Mouse (Mus musculus) lung, postnatal 0 days (tissue): ENCODE results near the gene Adcy1. TPM values are rescaled to one million over a fixed set of nuclear protein-coding genes. Genes with fewer than 3 reads are reported as not detected.
A peak's percentile ranks its signal among the peaks of the same experiment; 100 is the strongest.

Source experiments
- ATAC-seq: fragments of 200-750 bp; cut with Nextera tagmentation; 2 replicates; pipeline ENCODE4 v1.8.0; 2017; ENCODE audit warnings: moderate library complexity
- DNase-seq: peaks from one replicate; pipeline ENCODE4 v3.0.0-alpha.2; 2016; ENCODE audit warnings: low spot score
- H3K27ac ChIP-seq: fragments of 300-500 bp; sonication (generic); 2 replicates; pipeline ENCODE4 v1.5.1; 2014; ENCODE audit warnings: antibody characterized with exemption, mild to moderate bottlenecking, low read length, mixed read lengths
- H3K27me3 ChIP-seq: fragments of 300-500 bp; sonication (generic); replicated peaks from 2 replicates; pipeline ENCODE4 v1.6.1; 2014; ENCODE audit warnings: low read length, mixed read lengths; ENCODE audit not compliant: insufficient read depth
- H3K36me3 ChIP-seq: fragments of 300-500 bp; sonication (generic); 2 replicates; pipeline ENCODE4 v1.6.1; 2014; ENCODE audit warnings: low read length, mixed read lengths; ENCODE audit not compliant: insufficient read depth
- H3K4me1 ChIP-seq: fragments of 300-500 bp; sonication (generic); 2 replicates; pipeline ENCODE4 v1.6.1; 2014; ENCODE audit warnings: antibody characterized with exemption, low read depth, low read length, mixed read lengths; ENCODE audit not compliant: insufficient read depth
- H3K4me2 ChIP-seq: fragments of 300-500 bp; sonication (generic); replicated peaks from 2 replicates; pipeline ENCODE4 v1.6.1; 2014; ENCODE audit warnings: low read depth, mild to moderate bottlenecking, low read length, moderate library complexity, mixed read lengths
- H3K4me3 ChIP-seq: fragments of 300-500 bp; sonication (generic); 2 replicates; pipeline ENCODE4 v1.5.1; 2014; ENCODE audit warnings: low read depth, low read length
- H3K9ac ChIP-seq: fragments of 300-500 bp; sonication (generic); replicated peaks from 2 replicates; pipeline ENCODE4 v1.6.1; 2014; ENCODE audit warnings: low read depth, mild to moderate bottlenecking
- H3K9me3 ChIP-seq: fragments of 300-500 bp; sonication (generic); 2 replicates; pipeline ENCODE4 v1.6.1; 2016; ENCODE audit warnings: low read length, mixed read lengths
- CTCF ChIP-seq: IDR thresholded peaks from 2 replicates; pipeline ENCODE4 v1.5.1; 2016; ENCODE audit warnings: antibody characterized with exemption, mild to moderate bottlenecking
- EP300 ChIP-seq: IDR thresholded peaks from 2 replicates; pipeline ENCODE4 v1.6.1; 2016; ENCODE audit warnings: antibody characterized with exemption, mild to moderate bottlenecking, control low read depth
- WGBS: fragments of 180-500 bp; shearing (Covaris S2); extraction: QIAGEN DNeasy Blood & Tissue Kit; methylation state at CpG from one replicate; pipeline ENCODE4 v1.1.7; 2014; 5-methylcytosine and 5-hydroxymethylcytosine counted together
- polyA plus RNA-seq: library from polyadenylated mRNA; unstranded; fragments of >200 nt; fragmentation: Nextera tagmentation; extraction: Ambion mirVana; gene quantifications from 2 replicates; pipeline ENCODE4 v1.2.1, GENCODE M21; 2015

Adcy1 gene
- polyA plus RNA-seq, 1 experiment from 2014 or later: 0.24 TPM

- ATAC-seq: no peak
- WGBS: 61% methylated on average over 8 of the region's 8 CpGs
- no peak for DNase-seq
Observed at GRCm38 (mm10) chr11:7153081-7153480, 89.8 kb downstream of the Adcy1 start.

GRCm38 (mm10) chr11:7156427-7156826 lies 93.1 kb downstream of the Adcy1 start:
- Histone ChIP-seq H3K9me3 (no peaks in the 10 kb centered on the region), H3K4me1 (0 out of 2 replicates have a peak, but pooled peaks cover 7% of the 10 kb centered on the region), H3K36me3 (no peaks in the 10 kb centered on the region), H3K27ac (no peak overlapping the region), H3K9ac (no peak overlapping the region), H3K27me3 (no peaks in the 10 kb centered on the region), H3K4me2 (no peak overlapping the region), H3K4me3 (no peak overlapping the region)
- DNase-seq (no peak), ATAC-seq (no peak; the same call in 1 of the 2 replicates)
- TF ChIP-seq CTCF (no peak), EP300 (no peak)
- 40% methylated on average over 4 of the region's 4 CpGs for WGBS

More at GRCm38 (mm10) chr11:7153081-7153480, 89.8 kb downstream of the Adcy1 start:
- Histone ChIP-seq H3K36me3 (no peaks in the 10 kb centered on the region), H3K4me3 (no peak overlapping the region), H3K9ac (no peak overlapping the region), H3K9me3 (no peaks in the 10 kb centered on the region), H3K4me2 (no peak overlapping the region), H3K4me1 (no peaks in the 10 kb centered on the region), H3K27ac (no peak overlapping the region), H3K27me3 (no peaks in the 10 kb centered on the region)
- TF ChIP-seq CTCF (no peak), EP300 (no peak)

GRCm38 (mm10) chr11:7158196-7158595 lies 94.9 kb downstream of the Adcy1 start:
- Histone ChIP-seq H3K4me2 (no peak overlapping the region), H3K4me3 (no peak overlapping the region), H3K36me3 (no peaks in the 10 kb centered on the region), H3K9me3 (no peaks in the 10 kb centered on the region), H3K4me1 (0 out of 2 replicates have a peak, but pooled peaks cover 7% of the 10 kb centered on the region), H3K27me3 (no peaks in the 10 kb centered on the region), H3K27ac (no peak overlapping the region), H3K9ac (no peak overlapping the region)
- WGBS: 64% methylated on average over 6 of the region's 6 CpGs
- no peak for DNase-seq
- no peak for ATAC-seq
- no peak for TF ChIP-seq EP300
- no peak for TF ChIP-seq CTCF

GRCm38 (mm10) chr11:7160146-7160545 lies 96.9 kb downstream of the Adcy1 start:
- H3K9me3 ChIP-seq: no peaks in the 10 kb centered on the region
- H3K9ac ChIP-seq: no peak overlapping the region
- H3K4me3 ChIP-seq: no peak overlapping the region
- no peak for TF ChIP-seq CTCF
- TF ChIP-seq EP300: no peak
- WGBS: 37% methylated on average over 6 of the region's 6 CpGs
- no peaks in the 10 kb centered on the region for H3K36me3 ChIP-seq
- ATAC-seq (0 out of 2 replicates have a peak, but pooled peaks have one; percentile 24), DNase-seq (no peak)
- no peak overlapping the region for H3K4me2 ChIP-seq
- no peak overlapping the region for H3K27ac ChIP-seq
- H3K27me3 ChIP-seq: no peaks in the 10 kb centered on the region
- H3K4me1 ChIP-seq: 0 out of 2 replicates have a peak, but pooled peaks cover 7% of the 10 kb centered on the region

GRCm38 (mm10) chr11:7160637-7161101 lies 97.4 kb downstream of the Adcy1 start:
- Histone ChIP-seq H3K4me2 (no peak overlapping the region), H3K9me3 (no peaks in the 10 kb centered on the region), H3K27me3 (no peaks in the 10 kb centered on the region), H3K36me3 (no peaks in the 10 kb centered on the region), H3K4me3 (no peak overlapping the region), H3K4me1 (0 out of 2 replicates have a peak, but pooled peaks cover 7% of the 10 kb centered on the region), H3K27ac (no peak overlapping the region; the same call in 1 of the 2 replicates), H3K9ac (no peak overlapping the region)
- peak; percentile 76 for ATAC-seq
- peak; percentile 52 for DNase-seq
- TF ChIP-seq CTCF: no peak
- TF ChIP-seq EP300: no peak
- WGBS: 13% methylated on average over 4 of the region's 4 CpGs

- DNase-seq (peak; percentile 49), ATAC-seq (no peak)
- TF ChIP-seq CTCF (peak; percentile 89), EP300 (no peak)
- WGBS: 71% methylated on average over 8 of the region's 8 CpGs
- H3K4me1 ChIP-seq: 0 out of 2 replicates have a peak, but pooled peaks cover 7% of the 10 kb centered on the region
- no peak overlapping the region for H3K9ac ChIP-seq
- H3K27ac ChIP-seq: no peak overlapping the region
- H3K4me3 ChIP-seq: no peak overlapping the region
- H3K36me3 ChIP-seq: no peaks in the 10 kb centered on the region
- no peaks in the 10 kb centered on the region for H3K27me3 ChIP-seq
- H3K9me3 ChIP-seq: no peaks in the 10 kb centered on the region
- no peak overlapping the region for H3K4me2 ChIP-seq
Observed at GRCm38 (mm10) chr11:7161502-7162174, 98.3 kb downstream of the Adcy1 start.
